Mouse (Mus musculus): Measurements from ENCODE around the gene Ntpcr.

DNA sequence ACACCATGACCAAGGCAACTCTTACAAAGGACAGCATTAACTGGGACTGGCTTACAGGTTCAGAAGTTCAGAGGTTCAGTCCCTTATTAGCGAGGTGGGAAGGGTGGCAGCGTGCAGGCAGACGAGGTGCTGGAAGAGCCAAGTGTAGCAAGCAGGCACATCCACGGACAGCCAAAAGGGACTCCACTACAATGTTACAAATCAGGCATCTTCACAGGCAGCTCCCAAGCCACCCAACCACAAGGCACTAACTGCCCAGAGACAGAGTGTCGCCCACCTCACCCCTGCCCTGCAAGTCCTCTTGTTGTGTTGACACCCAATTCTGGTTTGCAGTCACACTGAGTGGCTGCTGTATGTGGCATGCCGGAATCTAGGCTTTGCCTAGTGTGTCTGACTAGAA is 25.3 kb upstream of the Ntpcr start:
- TF ChIP-seq ZC3H11A (IDR thresholded peaks at IDR 0.05; ENCODE audit: low read depth, low read length) (no peak), POLR2A (IDR thresholded peaks at IDR 0.05; ENCODE audit: low read depth, low read length) (no peak), MAX (IDR thresholded peaks at IDR 0.05; ENCODE audit: low read length) (no peak), ZNF384 (IDR thresholded peaks at IDR 0.05; ENCODE audit: low read depth, low read length) (no peak), CHD1 (IDR thresholded peaks at IDR 0.05; ENCODE audit: low read depth, low read length) (no peak), ELF1 (IDR thresholded peaks at IDR 0.05; ENCODE audit: low read depth, low read length) (no peak), JUND (conservative IDR thresholded peaks at IDR 0.05; ENCODE audit: low read depth, low read length) (no peak)

Measured in CH12.LX (cell line).